Mouse (Mus musculus) MN1 (cell line): ENCODE data around the gene Tcte3.
"Not testable (repeated sequence)": the region's sequence is repeated elsewhere in the genome, so short reads cannot be mapped to it uniquely, and the experiment has no call there.

ENCODE experiments used
- DNase-seq: peaks from one replicate; pipeline ENCODE4 v3.0.0-alpha.2; 2016; ENCODE audit warnings: low spot score

Gene Tcte3

DNA sequence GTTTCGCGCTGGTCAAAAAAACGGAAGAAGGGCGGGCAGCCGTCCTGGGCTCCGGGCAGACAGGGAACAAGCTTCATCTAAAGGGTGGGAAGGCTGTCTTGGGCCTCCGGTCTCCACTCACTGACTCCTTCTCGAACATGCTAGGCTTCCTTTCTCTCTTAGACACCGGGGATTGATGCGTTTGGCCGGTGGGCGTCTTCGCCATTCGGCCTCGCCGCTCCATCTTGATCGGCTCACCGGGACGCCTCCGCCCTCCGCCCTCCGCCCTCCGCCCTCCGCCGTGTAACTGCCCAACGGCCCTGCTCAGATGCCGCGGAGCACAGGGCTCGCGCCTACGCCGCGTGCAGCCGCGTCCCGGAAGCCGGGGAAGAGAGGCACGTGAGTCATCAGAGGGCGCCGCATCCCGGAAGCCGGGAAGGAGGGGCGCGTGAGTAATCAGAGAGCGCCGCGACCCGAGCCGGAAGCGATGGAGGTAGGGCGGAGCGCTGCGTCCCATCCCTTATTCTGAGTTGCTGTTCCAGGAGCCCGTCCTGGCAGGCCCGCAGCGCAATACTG is at the start of gene Tcte3, which contains the start of the genes Ermard and Gm3448:
TSS of gene Tcte3 (minus strand) at position 314 of the 555 bp plus-strand sequence.
TSS of gene Ermard (plus strand) at position 34 of the 555 bp plus-strand sequence.
TSS of gene Gm3448 (minus strand) at position 363 of the 555 bp plus-strand sequence.
- not testable (repeated sequence) for DNase-seq

DNA sequence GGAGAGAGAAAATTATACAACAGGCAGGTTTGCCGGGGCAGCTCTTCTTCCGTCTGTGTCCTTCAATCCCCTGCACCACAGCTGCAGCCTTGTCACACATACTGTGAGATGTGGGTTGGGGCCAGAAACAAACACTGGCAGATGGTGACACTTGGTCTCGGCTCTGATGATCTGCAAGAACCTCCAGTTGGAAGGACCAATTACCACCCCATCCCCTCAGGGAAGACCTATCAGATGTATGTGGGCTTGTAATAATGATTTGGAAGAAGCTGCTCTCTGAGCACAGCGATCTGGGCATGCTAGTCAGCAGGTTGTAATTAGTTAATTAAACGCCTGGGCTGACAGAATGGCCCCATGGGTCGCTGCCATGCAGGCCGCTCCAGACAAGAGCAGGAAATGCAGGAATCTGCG is 47.3 kb upstream of the Tcte3 start:
- no peak for DNase-seq

DNA sequence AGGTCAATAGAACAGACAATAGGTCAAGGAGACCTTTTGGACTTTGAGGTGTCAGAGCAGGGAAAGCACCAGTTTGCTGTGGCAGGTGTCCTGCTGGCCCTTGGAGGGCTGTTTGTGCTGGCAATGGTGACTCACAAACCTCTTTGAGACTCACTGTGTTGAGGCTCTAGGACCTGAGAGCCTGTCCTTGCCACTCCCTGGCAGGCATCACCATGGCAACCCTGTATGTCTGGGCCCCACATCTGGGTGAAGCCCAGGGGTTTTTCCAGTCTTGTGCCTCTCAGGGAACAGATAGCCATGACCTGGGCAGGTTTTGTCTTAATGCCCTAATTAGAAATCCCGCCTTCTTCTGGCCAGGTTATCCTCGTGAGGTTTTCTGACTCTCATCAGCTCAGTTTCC is 46.9 kb upstream of the Tcte3 start:
- DNase-seq: peak; percentile 91

DNA sequence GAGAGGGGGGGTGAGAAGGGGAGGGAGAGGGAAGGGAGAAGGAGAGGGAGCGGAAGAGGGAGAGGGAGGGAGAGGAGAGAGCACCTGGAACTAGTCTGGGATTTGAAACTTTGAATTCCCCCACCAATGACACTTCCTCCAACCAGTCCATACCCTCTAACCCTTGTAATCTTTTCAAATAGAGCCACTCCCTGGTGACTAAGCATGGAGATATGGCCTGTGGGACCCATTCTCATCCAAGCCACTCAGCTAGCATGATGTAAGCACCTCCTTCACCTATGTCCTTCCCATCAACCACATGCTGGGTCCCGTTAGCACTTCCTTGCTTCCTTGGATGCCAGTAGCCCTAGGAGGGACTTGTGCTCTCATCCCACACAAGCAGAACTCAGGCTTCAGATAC is 43.7 kb upstream of the Tcte3 start:
- no peak for DNase-seq

DNA sequence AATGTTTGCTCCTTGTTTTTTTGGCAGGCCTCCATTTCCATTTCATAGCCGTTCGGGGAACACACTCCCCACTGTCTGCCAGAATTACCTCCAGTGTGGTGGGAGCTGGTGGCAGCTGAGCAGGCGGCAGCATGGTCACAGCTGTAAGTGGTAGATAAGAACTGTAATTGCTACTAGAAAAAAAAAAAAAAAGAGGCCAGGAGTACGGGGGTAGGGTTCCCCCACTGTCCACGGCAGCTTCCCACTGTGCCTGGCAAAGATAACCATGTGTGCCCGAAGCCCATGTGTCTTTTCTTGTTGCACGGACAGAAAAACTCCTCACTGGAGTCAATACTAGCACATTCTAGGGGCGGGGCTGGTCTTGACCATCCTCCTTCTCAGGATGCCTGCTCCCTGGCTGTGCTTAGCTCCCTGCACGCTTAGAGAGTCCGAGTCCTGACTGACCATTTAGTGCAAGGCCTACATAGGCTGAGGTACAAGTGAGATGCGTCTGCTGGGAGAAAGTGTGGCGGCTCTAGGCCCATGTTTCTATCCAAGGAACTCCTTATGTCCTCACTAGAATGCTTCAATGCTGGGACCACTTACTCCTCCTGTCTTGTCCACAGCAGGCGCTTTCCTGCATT is 43.0 kb upstream of the Tcte3 start:
- peak; percentile 52 for DNase-seq

DNA sequence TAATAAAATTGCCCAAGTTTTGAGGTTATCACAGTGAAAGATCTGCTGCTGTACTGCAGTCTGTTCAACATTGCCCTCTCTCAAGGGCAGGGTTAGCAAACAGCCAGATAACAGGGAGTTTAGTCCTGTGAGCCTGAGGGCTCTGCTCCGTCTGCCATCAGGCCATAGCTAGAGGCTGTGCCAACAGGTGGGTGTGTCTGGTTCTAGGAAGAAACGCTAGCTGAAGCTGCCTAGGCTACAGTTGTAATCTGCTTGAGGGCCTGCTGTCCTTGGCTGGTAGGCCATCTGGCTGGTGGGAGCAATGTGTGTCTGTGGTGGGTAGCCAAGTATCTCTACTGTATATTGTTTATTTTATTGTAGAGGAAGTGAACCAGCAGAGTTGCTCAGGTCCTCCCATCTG is 36.2 kb upstream of the Tcte3 start:
- DNase-seq: peak; percentile 77

DNA sequence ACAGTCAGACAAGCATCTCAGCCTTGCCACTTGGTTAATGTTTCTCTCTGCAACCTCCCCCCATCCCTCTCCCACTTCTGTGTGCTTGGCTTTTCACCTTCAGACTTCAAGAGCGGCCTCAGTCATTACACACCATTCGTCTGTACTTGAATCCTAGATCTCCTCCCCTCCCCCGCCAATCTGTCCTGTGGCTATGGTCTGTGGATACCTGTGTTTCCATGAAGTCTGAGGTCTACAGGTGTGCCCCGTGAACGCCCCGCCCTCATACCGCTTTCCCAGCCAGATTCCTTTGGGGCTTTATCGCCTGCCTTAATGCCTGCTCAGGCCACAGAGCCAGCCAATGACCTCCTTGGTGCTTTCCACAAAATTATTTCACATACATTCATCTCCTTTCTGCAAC is 33.7 kb upstream of the Tcte3 start:
- no peak for DNase-seq

DNA sequence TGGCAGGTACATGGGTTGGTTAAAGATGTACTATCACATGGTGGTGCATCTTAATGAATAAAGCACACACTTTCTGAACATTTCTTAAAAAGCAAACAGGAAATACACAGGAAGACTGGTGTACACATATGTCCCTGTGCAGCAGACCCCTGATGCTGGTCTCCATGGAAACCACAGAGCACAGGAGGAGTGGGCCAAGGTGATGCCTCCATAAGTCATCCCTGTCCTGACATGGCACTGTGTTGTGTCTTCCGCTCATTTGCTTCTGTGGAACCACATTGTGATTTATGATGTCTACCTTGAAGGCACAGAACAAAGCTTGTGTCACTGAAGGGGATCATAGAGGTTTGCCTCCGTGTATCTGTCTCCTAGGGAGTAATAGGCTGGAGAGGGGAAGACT is 30.9 kb upstream of the Tcte3 start:
- DNase-seq: no peak

DNA sequence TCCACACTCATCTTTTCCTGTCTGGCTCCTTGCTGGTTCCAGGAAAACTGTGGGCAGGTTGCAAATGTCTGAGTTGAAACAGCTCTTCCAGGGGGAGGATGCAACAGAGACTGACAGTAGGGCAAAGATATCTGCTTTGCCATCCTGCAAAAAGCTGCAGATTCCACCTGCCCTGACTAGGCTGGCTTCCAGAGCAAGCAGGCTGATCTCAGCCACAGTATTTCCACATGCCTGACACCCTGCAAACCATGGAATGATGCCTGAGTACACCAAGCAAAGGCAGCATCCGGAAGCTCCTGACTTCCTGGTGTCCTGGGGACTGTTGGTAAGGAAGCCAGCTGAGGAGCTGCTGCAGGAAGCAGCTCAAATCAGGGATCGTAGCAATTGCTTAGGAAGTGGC is 27.8 kb upstream of the Tcte3 start:
- no peak for DNase-seq

DNA sequence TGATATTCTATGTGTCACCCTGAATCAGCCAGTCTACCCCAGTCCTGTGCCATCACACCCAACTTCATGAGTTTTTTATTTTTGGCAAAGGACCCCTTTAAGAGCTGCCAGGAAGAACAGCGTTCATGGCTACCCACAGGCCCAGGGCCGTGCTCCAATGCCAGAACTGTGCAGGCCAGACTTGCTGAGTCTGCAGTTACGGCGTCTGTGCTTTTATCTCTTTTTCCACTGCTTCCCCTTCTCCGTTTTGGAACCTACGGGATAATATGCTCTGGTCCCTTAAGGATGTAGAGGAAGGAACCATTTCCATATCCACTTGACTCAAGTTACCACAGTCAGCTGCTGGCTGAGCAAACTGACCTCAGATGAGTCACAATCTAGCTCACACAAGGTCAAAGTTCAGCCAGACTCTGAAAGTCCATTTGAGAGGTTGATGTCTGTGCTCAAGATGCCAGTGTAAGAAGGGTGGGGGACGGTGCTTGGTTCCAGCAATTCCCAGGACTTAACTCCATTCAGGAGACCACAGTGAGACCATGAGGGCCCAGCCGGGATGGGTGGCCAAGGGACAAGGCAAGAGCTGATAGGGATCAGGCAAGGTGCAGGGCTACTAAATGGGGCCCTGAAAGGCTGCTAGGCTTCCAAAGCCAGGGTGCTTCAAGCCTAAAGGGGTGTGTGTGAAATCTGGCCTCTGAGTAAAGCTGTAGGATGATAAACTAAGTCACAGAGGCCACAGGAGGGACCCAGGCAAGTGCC is 26.9 kb upstream of the Tcte3 start:
- no peak for DNase-seq

DNA sequence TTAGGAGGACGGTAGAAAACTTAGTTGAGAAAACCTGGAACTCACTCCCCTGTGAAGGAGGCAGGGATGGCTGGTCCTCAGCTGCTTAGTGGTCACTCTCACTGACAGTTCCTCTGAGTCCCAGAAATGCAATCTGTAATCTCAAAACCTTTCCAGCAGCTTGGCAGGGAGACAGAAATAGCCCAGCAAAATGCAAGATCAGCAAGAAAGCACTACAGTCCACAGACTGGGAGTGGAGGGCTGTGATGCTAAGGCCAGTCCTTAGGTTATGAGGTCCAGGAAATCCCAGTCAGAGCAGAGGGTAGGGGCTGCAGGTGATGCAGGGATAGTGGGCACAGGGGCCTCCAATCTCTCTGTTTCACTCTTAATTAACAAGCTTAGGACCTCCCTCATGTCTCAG is 25.6 kb upstream of the Tcte3 start:
- peak; percentile 53 for DNase-seq

DNA sequence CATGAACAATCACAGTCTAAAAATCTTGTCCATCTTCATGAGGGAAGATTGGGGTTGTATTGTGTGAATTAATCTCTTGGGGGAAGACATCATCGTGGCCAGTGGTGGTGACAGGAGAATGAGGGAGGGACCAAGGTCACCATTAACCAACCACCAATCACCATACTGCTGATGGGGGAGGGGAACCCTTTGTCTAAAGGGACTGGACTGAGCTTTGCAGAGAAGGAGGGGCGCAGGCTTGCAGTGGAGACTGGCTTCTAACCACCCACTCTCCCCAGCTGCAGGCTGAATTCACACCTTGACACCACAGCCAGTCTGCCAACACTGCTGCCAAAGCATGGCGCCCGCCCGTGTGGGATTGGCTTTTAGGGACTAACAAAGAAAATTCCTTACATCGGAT is 24.8 kb upstream of the Tcte3 start:
- DNase-seq: peak; percentile 58

DNA sequence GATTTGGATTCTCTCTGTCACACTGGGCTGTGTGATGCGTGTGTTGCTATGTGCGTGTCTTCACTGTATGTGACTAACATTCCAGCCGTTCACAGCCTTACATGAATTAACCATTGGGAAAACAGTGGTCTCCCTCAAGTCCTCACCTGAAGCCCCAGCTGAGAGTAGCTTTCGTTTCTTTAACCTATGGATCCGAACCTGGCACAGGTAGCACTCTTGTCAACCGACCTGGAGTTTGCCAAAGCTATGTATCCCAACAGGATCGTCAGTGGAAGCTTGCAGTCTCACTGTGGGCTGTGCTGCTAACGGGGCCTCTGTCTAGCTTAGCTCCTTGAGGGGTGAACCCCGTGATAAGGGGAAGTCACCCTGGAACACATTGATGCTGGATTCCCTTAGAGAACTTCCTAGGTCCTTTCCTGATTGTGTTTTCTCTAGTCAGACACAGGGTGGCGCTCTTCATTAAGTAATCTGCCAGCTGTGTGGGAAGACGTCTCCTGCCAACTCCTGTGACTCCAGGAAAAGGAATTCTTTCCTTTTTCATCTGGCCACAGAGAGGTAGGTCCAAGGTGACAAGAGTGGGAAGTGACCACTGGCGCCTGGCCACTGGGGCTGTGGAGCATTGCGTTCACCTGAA is 24.2 kb upstream of the Tcte3 start:
- peak; percentile 87 for DNase-seq

DNA sequence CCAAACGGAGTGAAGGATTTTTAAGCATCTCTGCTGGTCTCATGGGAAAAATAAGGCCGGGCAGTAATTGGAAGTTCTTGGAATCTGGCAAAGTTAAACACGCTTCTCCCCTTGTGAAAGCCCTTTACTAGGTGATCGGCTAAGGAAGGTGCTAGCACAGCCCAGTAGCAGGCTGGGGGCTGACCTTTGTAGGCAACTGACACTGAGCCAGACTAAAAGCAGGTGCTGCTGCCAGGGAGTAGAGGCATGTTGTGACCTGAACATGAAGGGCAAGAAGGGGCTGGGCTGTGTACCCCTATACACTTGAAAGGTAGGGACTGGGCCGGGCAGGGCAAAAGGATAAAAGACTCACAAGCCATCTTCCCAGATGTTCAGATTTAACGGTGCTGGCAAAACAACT is 19.1 kb upstream of the Tcte3 start:
- DNase-seq: no peak

DNA sequence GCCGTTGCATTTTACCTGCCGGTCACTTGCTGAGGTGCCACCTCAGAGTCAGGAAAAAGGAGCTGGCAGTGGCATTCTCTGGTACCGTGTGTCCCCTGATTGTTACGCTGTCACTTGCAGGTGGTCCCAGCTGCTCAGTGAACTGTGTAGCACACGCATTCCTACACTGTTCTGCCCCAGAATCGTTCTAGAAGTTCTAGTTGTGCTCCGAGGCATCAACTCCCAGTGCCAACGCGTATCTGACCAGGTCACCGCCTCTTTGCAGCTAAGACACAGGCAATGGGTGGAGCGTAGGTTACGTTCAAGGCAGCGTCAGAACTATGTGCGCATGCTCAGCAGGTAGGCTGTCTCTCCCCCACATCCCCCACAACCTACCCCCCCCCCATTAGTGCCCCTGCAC is 18.4 kb upstream of the Tcte3 start:
- no peak for DNase-seq

DNA sequence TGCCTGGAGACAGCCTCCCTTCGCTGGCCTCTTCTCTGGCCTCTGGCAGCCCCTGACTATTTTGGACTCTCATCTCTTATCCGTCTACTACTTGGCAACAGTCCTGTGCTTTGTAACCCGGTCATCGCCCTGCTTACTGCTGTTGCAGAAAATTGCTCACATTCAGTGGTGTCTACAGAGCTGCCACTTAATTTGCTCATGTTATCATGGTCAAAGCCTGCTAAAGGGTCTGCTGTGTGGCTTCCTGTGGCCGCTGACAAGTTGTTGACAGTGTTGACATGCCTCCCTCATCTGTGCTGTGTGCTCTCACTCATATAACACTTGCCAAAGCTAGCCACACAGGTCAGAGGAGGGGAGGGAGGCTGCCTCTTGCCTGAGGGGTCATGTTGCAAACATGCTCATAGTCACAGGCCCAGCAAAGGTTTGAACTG is 16.9 kb upstream of the Tcte3 start:
- DNase-seq: peak; percentile 37

DNA sequence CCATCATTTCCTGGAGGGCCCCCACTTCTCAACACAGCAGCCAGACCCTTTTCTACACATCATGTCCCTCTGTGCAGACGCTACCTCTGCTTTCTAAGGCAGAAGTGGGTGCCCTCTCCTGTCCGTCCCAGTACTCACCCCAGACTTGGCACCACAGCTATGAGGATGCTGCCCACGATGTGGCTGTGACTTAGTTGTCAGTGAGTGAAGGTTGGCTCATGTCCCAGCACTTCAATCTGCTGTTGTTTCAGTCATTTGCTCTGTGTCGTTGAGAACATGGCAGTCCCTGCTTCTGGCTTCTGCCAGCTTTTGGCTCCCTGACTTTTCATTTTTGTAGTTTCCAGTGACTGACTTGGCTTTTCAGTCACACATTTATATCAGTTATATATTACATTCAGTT is 14.6 kb upstream of the Tcte3 start:
- DNase-seq: no peak

DNA sequence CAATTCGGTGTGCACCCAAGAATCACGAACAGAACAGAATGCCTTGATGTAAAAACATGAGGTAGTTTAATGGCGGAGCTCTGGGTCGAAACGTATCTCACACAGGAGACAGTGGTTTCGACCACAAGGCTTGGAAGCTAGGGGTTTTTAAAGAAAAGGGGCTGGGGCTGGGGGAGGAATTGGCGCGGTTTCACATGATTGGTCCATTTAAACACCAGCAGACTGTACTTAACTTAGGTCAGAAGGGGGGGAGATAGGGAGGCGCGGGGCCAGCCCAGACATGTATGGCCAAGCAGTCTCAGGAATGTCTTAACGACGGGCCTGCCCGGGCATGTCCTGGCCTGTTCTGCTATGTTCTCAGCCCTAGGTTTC is 12.5 kb upstream of the Tcte3 start:
- DNase-seq: not testable (repeated sequence)

DNA sequence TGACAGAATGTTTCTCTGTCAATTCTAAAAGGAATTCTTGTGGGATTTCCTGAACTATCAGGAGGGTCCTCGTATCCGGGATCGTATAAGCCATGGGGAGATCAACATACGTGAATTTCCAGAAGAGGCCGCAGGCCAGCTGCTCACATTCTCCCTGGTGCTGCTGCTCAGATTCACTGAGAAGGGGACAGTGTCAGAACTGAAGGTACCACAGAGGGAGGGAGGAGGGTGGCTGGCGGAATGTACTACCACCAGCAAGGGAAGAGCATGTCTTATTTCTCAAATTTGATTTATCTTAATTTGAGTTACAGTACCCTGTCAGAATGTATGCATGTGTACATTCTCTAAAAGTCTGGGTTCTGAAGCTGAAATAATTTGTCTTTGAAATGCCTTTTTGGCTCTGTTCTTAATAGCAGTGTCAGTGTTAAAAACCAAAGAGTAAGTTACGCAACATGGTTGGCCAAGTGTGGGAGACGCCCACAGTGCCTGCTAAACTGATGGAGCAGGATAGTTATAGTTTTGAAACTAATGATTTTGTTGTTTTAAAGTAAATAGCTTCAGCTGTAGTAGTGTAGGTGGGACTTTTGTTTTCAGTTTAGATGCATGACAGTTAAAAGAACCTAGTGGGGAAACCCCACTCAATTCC is 12.0 kb upstream of the Tcte3 start:
- DNase-seq: not testable (repeated sequence)

DNA sequence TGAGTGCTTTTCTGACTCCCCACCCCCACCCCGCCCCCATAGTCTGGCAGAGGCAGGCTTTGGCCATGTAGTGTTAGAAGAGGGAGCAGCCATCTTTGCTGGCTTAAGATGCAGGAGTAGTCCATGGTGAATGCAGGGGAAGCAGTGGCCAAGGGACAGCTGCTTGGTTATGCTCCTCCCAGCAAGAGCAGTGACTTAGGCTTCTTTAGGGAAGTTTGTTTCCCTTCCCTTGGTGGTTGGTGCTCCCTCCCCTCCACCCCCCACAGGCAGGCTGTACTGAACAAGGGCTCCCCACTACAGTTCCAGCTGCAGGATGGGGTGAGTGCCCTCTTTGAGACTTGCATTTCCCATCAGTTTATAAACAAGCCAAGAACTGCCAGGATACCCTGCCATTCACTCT is 11.5 kb upstream of the Tcte3 start:
- not testable (repeated sequence) for DNase-seq

DNA sequence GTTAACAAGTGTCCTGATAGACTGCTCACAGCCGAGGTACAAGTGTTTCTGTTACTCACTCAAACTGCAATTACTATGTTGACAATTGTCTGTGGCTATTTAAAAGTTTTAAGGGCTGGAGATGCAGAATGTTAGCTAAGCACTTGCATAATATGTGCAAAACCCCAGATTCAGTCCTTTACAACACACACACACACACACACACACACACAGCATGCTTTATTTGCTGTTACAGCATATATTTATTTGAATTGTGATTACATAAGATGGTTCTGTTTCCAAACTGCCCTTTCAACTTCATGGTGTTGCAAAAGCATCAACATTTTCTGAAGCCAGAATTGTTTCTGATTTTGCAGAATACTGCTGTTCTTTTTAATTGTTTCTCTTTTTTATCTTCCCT is 9.1 kb upstream of the Tcte3 start:
- DNase-seq: not testable (repeated sequence)

DNA sequence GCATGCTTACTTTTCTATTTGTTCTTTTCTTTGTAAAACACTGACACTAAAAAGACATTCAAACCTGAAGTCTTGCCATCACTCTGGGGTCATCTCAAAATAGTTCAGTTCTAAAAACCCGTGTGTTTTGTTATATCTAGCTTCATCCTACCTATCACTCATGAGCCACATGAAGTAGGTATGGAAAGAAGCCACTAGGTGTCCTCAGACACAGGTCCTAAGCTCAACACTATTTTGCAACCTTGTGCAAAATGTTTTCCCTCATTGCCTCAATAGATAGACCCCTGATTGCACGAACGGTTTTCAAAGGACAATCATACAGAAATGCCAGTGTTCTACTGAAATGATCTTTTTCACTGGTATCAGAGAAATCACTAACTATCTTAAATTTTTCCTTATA is 833 bp downstream of the Tcte3 start:
- not testable (repeated sequence) for DNase-seq
